Mouse (Mus musculus) cerebral cortex, adult 2 months (tissue): ENCODE results near the gene 4921501E09Rik.

ENCODE experiments used
- WGBS: fragments of 180-500 bp; shearing (Covaris S2); methylation state at CpG from one replicate; pipeline ENCODE4 v1.1.7; 2018; 5-methylcytosine and 5-hydroxymethylcytosine counted together

Gene 4921501E09Rik

DNA sequence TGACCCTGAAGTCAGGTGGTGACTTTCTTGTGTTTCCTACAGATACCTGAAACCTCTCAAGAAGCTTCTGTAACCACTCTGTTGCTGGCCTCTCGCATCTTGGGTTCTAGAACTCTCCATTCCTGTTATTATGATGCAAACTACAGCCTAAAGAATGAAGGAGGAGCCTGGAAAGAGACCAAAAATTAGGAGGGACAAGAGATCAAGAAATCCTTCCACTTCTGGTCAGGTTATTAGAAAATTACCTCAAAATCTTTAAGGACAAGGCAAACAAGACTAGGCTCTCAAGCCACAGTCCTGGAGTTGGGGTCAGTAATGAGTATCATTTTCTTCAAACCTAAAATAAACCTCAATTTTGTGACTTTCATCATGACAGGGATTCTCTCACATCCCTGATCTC is at the start of gene 4921501E09Rik:
Gene 4921501E09Rik, minus strand, starts transcription at position 101 of the 400 bp plus-strand sequence.
- WGBS, result 64% methylated on average over 1 of the region's 1 CpGs

DNA sequence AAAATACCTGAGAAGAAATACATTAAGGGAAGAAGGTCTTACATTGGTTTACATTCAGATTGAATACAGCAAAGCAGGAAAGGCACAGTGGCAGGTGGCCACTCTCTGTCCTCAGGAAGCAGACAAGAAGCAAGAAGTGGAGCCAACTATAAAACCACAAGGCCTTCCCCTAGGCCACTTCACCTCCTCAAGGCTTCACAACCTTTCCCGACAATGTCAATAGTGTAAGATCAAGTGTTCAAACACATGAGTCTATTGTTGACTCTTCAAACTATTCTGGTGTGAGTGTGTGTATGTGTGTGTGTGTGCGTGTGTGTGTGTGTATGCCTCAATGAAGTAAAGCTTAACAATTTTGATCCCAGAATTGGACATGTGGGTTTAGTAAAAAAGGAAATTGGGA is 29.5 kb upstream of the 4921501E09Rik start:
- 92% methylated on average over 2 of the region's 2 CpGs for WGBS

DNA sequence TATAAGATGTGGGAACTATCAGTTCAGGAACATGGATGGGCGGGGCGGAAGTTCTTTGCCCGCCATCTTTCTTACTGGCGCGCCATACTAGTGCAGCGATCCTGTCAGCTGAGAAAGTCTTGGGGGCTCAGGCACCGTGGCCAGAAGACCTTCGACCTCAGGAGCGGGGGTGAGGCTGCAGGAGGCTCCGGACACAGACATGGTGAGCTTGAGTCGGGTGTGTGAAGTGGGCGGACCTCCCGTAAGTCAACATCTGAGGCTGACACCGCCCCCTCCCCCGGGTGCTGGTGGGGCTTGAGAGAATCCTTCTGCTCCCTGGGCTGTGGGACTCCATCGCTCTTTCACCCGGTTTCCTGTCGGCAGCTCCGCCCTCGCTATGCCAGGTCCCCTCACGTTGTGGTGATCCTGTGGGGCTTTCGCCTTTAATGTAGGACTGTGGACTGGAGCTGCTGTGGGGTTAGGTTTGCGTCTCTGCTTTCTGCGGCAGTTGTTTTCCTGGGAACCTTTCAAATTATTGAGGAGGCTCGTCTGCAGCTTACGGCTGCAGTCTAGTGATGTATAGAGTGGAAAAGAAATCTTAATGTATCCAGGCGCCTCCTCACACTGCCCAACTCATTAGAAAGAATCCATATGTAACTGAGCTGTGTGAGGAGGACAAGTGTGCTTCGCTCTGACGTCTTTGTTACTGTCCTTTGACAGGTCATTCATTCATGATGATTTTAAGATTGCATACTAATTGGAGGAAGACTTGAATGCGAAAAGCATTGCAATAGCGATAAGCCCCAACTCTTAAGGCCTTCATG is 24.7 kb upstream of the 4921501E09Rik start:
- 2% methylated on average over 31 of the region's 31 CpGs for WGBS

DNA sequence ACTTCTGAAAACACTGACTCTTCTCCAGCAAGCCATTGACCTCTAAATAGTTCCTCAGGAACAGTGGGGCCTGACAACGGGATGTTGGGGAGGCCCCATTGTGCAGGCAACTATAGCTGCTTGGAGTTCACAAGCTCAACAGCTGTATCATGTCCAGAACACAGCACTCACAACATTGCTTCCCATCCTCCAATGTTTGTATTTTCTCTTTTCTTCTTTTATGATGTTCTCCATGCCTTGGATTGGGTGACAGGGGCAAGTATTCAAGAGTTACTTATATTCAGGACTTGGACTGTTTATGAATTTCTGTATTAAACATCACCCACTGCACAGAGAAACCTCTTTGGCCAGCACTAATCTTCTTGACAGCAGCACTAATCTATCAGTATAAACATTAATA is 23.8 kb upstream of the 4921501E09Rik start:
- WGBS, result 98% methylated on average over 1 of the region's 1 CpGs

DNA sequence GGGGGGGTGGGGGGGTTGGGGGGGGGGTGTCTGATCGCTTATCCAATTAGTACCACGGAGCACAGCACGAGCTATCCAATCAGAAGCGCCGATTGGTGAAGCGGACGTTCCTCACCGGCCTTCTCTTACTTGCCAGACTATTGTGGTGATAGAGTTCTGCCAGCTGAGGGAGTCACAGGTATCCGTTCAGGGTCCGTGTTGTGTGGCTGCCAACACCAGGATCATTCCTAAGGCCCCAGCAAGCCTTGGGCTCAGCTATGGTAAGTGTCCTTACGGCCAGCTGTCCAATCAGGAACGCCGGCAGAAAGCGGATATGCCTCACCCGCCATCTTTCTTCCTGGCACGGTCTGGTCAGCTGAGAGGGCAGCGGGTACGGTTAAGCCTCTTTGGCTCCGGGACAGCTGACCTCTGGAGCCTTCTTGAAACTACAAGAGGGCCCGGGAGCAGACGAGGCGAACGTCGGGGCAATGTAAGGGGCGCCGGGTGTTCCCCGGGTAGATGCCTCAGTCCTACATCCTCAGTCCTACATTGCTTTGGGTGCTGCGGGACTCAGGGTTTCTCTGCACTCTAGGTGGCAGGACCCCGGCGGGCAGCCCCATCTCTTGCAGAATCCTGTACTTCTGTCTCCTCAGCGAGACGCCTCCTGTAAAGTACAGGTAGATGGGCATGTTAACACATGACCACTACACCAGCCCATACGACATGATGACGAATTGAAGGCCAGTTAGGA is 21.5 kb upstream of the 4921501E09Rik start, which contains the start of gene Zfp563:
Gene Zfp563, plus strand, starts transcription at position 91 of the 730 bp plus-strand sequence.
- WGBS, result 4% methylated on average over 34 of the region's 34 CpGs

DNA sequence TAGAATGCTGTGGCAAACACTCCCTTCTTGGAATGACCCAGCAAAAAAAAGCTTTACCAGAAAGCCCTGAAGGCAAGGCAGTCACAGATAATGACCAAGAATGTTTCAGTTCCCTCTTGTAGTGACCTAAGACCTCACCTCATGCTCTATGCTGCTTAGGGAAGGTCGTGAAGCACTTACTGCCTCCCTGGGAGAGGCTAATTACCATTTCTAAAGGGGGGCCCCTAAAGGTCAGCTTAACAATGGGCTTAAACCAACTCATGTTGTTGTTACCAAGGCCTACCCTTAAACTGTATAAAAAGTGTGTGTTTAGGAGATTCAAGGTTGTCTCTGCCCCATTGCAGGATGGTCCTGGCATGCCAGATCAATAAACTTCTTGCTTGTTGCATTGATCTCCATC is 4.9 kb downstream of the 4921501E09Rik start:
- 9% methylated on average over 1 of the region's 1 CpGs for WGBS

DNA sequence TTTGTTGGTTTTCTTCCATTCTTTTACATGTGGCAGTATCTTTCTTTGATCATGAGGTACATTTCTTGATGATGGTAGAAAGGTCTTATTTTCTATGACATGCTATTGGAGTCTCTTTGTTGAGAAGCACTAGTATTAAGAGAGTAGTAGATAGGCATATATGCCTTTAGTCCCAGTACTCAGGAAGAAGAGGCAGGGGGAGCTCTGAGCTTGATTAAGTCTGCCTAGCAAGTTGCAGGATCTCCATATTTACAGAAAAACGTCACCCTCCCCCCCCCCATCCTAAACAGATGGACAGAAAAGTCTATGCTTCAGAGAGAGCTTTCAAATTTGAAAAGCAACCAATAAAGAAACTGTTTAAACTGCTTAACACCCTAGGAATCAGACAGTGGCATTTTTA is 9.1 kb downstream of the 4921501E09Rik start:
- WGBS, result 4% methylated on average over 1 of the region's 1 CpGs

DNA sequence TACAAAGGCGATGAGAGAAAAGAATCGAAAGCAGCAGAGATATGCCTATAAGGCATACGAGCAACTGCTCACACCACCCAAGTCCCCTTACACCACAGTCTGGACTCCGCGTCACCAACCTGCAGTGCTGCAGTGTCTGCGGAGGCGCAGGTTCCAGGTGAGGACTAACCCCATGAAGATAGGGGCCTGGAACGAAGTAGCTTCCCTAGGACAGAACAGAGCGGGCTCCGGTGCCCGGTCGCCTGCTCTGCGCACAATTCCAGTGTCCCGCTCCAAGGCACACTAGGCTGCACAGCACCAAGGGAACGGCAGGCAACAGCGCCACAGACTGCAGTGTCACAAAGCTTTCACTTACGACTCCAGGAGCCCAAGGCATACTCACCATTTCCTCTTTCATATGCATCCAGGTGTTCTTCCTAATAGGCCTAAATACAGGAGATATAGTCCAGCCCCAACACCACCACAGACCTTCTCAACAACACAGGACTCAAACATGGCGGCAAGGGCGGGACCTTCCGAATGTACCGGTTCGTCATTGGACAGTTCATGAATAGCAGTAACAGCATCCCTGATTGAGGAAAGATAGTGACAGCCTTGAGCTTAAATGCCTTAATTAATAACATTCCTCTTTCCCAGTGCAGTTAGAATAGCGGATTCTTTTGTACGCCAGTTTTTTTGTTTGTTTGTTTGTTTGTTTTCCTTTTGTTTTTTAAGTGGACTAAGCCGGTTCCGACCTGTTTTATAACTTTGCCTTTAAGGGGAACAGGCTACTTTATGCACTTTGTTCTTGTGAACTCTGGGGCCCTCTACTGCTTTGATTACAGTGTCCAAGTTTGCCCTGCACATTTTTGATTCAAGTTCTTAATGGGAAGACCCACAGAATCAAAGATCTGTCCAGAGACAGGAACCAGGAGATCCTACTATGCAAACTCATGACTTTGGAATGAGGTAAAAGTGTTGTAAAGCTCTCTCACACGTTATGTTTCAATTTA is 34.7 kb downstream of the 4921501E09Rik start, which contains the start of gene Zfp763:
Gene Zfp763, minus strand, starts transcription at position 503 of the 992 bp plus-strand sequence.
- 2% methylated on average over 27 of the region's 27 CpGs for WGBS

DNA sequence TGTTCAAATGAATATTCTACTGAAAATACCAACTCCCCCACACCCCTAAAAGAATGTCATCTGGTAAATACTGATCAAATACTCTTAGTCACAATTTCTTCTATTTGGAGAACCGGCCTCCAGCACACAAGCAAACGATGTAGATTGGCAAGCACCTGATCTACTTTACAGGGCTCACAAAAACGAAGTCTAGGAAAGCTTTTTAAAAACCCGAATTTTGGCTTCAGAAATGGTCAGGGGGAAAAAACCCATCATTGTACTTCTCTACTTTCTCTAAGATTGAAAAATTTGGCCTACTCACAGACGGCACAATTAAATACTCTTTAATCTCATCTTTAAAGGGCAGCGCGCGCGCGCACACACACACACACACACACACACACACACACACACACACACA is 35.5 kb downstream of the 4921501E09Rik start:
- 3% methylated on average over 10 of the region's 10 CpGs for WGBS
